21 mouse cellular contexts compared by ENCODE assay signal in genomic region chr8:57346371-57346770, GRCm38 (mm10). TPM values are rescaled to one million over a fixed set of nuclear protein-coding genes. Genes with fewer than 3 reads are reported as not detected.
"Had no signal": no experiment of that assay in that cellular context is flagged by ENCODE, and none has a peak within 500 bp of the region (broad histone marks: within the 10 kb centered on the region; RNA-seq: fewer than 3 reads in every experiment).

No protein-coding gene starts in this region.

- DNase-seq: kidney, adult 9 months; kidney, postnatal 14 days; kidney, postnatal 4 days; liver, postnatal 0 days; lung, embryonic 14.5 days; right cerebral cortex, adult 18-20 months; right cerebral cortex, postnatal 14 days; right cerebral cortex, postnatal 4 days; thymus, adult 2 months; thymus, postnatal 14 days; thymus, postnatal 4 days had no signal

- H3K4me2 ChIP-seq: limb, embryonic 15.5 days; liver, embryonic 11.5 days; lung, embryonic 14.5 days; midbrain, embryonic 15.5 days had no signal

- H3K9ac ChIP-seq: limb, embryonic 12.5 days; limb, embryonic 15.5 days; liver, embryonic 14.5 days; liver, postnatal 0 days; lung, embryonic 14.5 days; midbrain, embryonic 15.5 days had no signal

- H3K4me3 ChIP-seq: limb, embryonic 12.5 days; limb, embryonic 15.5 days; midbrain, embryonic 15.5 days; myocyte had no signal

- H3K36me3 ChIP-seq: limb, embryonic 12.5 days; limb, embryonic 15.5 days; midbrain, embryonic 15.5 days had no signal

- H3K9me3 ChIP-seq: limb, embryonic 12.5 days; limb, embryonic 15.5 days; midbrain, embryonic 15.5 days had no signal

- H3K4me1 ChIP-seq: midbrain, embryonic 15.5 days had no signal

- H3K27ac ChIP-seq: limb, embryonic 12.5 days; limb, embryonic 15.5 days; liver, embryonic 14.5 days; macrophage; midbrain, embryonic 15.5 days; stomach, postnatal 0 days had no signal

- ATAC-seq: liver, postnatal 0 days; lung, postnatal 0 days; midbrain, embryonic 15.5 days had no signal

RNA-seq across cellular contexts. Expression of gene Hand2, which starts 25.6 kb away (rescaled TPM):
- polyA plus RNA-seq: macrophage; midbrain, embryonic 15.5 days; myocyte; neural tube, embryonic 14.5 days had no signal
